Mouse (Mus musculus) spleen, postnatal 10 days (tissue): ENCODE data around the gene Elane.

Source experiments
- DNase-seq, 2 experiments: peaks; one replicate each; pipeline ENCODE4 v3.0.0; 2021 to 2022; ENCODE audit warnings: low spot score in 2 of 2

The Elane gene

GRCm38 (mm10) chr10:79857894-79858293 is 28.2 kb upstream of the Elane start:
- no peak for DNase-seq

DNA sequence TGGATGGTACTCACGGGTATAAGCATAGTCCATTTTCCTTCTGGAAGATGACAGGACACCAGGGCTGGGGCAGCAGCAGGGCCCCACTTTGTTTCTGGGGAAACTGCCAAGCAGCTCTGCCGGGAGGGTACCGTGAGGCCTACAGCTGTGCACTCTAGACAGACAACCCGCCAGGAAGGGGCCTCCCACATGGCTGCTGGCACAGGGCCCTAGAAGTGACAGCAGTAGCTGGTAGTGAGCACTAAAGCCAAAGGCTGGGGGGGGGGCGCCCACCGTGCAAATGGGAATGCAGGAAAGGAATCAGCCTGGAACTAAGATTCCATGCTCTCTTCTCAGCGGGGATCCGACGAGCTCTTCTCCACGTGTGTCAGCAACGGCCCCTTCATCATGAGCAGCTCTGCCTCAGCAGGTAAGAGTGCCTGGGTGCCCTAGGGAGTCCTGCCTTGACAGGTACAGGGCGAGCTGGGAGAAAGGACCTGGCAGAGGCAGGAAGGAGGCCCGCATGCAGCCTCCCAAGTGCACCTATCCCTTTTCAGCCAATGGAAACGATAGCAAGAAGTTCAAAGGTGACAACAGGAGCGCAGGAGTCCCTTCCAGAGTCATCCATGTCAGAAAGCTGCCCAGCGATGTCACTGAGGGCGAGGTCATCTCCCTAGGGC is 27.5 kb upstream of the Elane start:
- DNase-seq = no peak

GRCm38 (mm10) chr10:79859116-79859515 is 26.9 kb upstream of the Elane start:
- no peak for DNase-seq

DNA sequence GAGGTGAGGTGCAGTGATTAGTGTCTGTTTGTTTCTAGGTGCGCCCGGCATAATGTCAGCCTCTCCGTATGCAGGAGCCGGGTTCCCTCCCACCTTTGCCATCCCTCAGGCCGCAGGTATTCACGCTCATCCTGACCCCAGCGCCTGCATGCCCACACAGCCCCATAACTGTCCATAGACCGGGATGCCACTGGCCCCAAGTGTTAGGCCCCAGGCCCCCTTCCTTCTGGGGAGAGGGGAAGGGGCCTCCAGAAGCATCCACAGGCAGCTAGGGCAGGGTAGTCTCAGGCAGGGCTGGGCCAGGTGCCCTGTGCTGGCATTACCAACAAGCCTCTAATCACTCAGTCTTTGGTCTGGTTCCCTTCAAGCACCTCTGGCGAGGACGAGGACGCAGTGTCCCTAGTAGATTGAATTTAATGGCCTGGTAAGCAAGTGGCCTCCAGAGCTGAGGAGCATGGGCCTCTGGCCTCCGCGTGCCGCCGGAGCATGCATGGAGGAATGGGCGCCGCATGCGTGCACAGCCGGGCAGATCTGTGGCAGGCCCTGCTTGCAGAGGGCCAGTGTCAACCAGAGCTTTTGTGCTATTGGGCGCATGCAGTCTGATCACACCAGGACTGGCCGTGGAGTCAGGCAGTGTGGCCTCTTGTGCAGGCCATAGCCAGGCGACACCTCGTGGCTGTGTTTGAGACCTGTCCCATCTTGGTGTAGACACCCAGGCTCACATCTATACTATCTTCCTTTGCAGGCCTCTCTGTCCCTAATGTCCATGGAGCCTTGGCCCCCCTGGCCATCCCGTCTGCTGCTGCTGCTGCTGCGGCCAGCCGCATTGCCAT is 25.8 kb upstream of the Elane start:
- DNase-seq = no peak

DNA sequence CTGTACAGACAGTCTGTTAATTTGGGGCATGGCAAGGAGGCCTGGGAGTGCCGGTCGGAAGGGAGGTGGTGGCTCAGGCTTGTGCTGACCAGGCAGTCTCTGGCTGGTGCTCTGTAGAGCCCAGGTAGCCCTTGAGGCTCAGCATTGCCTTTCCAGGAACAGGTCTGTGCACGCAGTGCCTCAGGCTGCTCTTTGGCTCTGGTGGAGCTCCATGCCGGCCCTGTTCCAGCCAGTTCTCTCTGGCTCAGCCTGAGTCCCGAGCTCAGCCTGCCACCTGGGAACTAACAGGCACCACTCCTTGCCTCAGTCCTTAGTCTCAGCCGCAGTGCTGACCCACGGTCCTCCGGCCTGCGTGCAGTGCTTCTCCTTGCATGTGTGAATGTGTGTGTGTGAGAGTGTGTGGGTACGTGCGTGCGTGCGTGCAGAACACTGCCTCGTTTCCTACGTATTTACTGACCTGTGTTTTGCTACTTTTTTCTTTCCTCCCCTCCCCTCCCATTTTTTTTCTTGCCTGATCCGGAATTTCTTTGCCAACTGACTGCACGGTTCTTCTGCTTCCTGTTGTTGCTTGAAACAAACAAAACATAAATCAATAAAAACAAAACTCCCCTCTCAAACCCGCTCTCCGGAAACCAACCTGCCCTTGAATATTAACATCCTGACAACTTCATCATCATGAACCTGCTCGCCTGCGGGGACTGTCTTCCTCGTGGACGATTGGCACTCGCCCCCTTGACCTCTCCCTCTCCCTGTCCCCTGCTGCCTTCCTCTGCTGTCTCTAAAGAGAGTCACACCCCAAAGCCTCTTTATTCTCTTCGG is 24.6 kb upstream of the Elane start:
- DNase-seq = no peak

GRCm38 (mm10) chr10:79862049-79862788 is 23.8 kb upstream of the Elane start:
- DNase-seq = no peak

- no peak for DNase-seq
Observed at GRCm38 (mm10) chr10:79862925-79863324, 23.1 kb upstream of the Elane start.

DNA sequence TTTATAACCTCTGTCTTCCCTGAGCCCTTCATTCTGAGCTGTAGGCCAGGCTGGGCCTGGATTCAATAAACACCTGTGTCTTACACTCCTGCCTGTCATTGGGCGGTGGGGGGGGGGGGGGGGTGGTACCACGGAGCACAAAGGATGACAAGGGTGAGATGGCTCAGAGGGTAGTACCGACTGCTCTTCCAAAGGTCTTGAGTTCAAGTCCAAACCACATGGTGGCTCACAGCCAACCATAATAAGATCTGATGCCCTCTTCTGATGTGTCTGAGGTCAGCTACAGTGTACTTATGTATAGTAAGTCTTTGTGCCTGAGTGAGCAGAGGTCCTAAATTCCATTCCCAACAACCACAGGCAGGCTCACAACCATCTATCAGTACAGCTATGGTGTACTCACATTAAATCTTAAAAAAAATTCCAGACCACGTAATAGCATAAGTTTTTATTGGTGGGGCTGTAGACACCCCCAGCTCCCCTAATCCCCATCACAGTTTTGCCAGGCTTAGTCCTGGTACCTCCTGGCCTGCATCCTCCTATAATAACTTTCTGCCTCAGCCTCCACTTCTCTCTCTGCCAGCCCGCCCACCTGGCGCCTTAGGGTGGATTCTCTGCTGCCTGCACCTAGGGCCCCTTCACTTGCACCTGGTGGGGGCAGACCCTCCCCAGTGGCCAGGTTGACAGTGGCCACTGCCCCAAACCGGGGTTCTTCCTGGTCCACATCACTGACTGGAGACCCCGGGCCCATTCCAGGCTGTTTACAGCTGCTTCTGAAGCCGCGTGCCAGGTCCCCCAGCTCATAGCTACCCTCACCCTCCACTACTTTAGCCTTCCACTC is 21.5 kb upstream of the Elane start:
- DNase-seq = no peak

GRCm38 (mm10) chr10:79865189-79865601 is 20.9 kb upstream of the Elane start:
- DNase-seq = no peak

GRCm38 (mm10) chr10:79865801-79866295 is 20.2 kb upstream of the Elane start:
- DNase-seq = no peak

- no peak for DNase-seq
Observed at GRCm38 (mm10) chr10:79866601-79867000, 19.4 kb upstream of the Elane start.

DNA sequence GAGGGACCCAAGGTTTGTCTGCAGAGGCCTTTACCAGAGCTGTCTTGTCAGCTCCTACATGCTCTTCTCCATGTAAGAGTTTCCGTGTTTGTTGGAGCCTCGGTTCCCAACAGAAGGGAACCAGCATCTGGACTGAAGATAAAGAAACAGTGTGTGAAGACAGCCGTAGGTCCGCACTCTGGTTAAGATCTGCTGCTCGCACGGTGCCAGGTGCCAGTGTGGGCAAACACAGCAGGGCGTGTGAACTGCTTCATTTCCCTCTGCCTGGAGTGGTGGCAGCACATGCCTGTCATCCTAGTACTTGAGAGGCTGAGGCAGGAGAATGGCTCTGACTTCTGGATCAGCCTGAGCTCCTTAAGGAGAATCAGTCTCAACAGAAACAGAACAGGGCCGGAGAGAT is 14.2 kb upstream of the Elane start:
- DNase-seq = no peak

DNA sequence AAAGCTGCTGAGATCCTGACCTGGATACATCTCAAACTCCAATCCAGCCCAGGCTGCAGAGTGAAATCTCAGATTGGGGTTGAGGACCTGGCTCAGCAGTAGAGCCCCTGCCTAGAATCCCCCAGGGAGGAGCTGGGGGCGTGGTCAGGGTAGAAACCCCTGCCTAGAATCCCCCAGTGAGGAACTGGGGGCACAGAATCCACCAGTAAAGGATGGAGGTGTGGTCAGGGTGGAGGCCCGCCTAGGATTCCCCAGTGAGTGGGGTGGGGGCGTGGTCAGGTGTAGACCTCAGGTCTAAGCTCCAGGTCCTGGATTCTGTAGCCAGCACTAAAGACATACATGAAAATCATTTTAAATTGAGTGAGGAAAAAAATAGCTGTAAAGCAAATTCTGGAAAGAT is 13.2 kb upstream of the Elane start:
- DNase-seq = no peak

DNA sequence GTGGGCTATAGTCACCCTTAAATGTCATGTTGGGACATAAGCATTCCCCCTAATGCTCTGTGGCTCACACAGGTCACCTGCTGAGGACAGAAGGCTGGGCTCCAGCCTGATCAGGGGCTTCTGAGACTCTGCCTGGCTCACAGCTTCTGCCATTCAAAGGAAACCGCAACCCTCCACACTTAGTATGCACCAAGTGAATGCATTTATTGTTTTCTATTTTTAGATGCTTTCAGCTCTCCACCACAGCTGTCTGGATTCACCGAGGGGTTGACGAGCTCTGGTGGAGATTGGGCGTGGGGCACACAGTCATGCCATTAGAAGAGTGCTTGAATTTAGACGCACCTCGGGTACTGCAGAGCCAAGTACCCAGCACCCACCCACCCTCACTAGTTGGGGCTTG is 12.7 kb upstream of the Elane start:
- no peak for DNase-seq

DNA sequence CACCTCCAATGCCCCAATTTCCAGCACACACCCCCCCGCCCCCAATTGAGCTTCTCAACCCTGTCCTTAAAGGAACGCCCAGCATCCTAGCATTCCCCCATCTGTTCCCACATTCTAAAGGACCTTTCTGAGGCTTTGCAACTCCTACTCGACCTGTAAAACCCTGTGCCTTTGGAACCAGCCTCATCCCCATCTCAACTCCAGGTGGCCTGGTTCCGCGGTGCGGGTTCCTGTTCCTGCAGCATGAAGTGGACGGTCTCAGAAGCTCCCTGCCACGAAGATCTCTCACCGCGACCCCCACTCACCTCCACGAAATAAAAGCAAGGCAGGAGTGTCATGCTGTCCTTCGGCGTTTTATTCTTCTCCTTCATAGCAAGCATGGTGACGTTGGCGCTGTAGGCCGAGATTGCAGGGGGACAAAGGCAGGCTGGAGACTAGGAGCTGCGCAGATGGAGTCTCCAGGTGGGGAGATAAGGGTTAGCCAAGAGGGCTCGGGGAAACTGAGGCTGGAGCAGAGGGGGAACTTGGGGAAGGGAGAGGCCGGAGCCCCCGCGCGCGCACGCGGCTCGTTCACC is 12.2 kb upstream of the Elane start:
- DNase-seq = no peak

DNA sequence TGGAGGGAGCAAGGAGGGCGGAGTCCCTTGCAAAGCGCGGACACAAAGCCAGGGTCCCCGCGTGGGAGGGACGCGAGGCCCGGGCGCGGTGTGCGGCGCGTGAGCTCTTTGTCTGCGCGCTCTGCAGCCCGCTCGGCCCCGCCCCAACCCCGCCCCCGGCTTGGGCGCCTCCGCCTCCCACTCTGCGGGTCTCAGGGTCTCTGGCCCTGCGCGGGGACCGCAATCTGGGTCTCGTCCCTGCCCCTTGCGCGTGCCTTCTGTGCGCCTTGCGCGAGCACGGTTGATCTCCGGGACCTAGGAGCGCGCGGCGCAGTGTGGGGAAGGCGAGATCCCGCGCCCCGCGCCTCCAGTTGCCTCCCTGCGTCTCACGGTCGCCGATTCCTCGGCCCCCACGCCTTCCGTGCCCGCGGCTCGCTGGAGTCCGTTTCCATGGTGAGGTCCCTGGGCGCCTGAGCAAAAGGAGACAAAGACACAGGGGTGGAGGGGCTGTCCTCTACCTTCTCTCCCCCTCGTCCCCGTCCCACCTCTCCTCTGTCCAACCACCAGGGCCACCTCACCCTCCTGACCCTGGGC is 11.7 kb upstream of the Elane start, which contains the start of the genes Prtn3 and Plppr3:
TSS of gene Prtn3 (plus strand) at position 187 of the 573 bp plus-strand sequence.
TSS of gene Plppr3 (minus strand) at position 345 of the 573 bp plus-strand sequence.
- no peak for DNase-seq

DNA sequence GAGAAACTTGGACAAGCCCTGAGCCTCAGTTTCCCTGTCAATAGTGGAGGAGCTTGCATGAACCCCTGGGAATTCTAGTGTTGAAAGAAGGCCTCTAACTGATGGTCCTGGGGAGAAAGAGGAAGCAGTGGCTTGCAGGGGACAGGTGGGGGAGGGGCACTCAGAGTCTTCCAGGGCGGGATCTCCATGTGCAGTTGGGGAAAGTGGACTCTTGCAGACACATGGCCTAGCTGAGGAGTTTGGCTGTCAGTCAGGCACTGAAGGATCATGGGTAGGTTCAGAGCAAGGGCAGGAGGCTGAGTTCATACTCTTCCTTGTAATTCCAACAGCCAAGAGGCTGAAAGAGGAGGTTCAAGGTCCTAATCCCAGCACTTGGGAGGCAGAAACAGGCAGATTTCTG is 8.9 kb upstream of the Elane start:
- no peak for DNase-seq

- no peak for DNase-seq
Observed at GRCm38 (mm10) chr10:79877757-79878156, 8.3 kb upstream of the Elane start.

GRCm38 (mm10) chr10:79879527-79879926 is 6.5 kb upstream of the Elane start:
- DNase-seq = no peak

- no peak for DNase-seq
Observed at GRCm38 (mm10) chr10:79880721-79881120, 5.3 kb upstream of the Elane start.
